Mouse (Mus musculus) liver, embryonic 13.5 days (tissue): ENCODE results near the gene Gpt2. TPM values are rescaled to one million over a fixed set of nuclear protein-coding genes. Genes with fewer than 3 reads are reported as not detected.
A peak's percentile ranks its signal among the peaks of the same experiment; 100 is the strongest.

Source experiments
- ATAC-seq: fragments of 200-750 bp; cut with Nextera tagmentation; 2 replicates; pipeline ENCODE4 v1.8.0; 2017; ENCODE audit warnings: low read depth, mild to moderate bottlenecking, moderate number of reproducible peaks, moderate library complexity
- DNase-seq: peaks from one replicate; pipeline ENCODE4 v3.0.0; 2022
- H3K27ac ChIP-seq: fragments of 300-500 bp; sonication (generic); 2 replicates; pipeline ENCODE4 v1.5.1; 2015; ENCODE audit warnings: moderate library complexity, mild to moderate bottlenecking, inconsistent platforms
- H3K27me3 ChIP-seq: fragments of 300-500 bp; sonication (generic); 2 replicates; pipeline ENCODE4 v1.6.1; 2015; ENCODE audit warnings: mild to moderate bottlenecking, inconsistent platforms
- H3K36me3 ChIP-seq: fragments of 300-500 bp; sonication (generic); 2 replicates; pipeline ENCODE4 v1.6.1; 2015; ENCODE audit warnings: mild to moderate bottlenecking, inconsistent platforms
- H3K4me1 ChIP-seq: fragments of 300-500 bp; sonication (generic); replicated peaks from 2 replicates; pipeline ENCODE4 v1.6.1; 2015; ENCODE audit warnings: inconsistent platforms
- H3K4me2 ChIP-seq: fragments of 300-500 bp; sonication (generic); 2 replicates; pipeline ENCODE4 v1.6.1; 2015; ENCODE audit warnings: inconsistent platforms, mild to moderate bottlenecking, moderate library complexity
- H3K4me3 ChIP-seq: fragments of 300-500 bp; sonication (generic); replicated peaks from 2 replicates; pipeline ENCODE4 v1.5.1; 2015; ENCODE audit warnings: mild to moderate bottlenecking, inconsistent platforms
- H3K9ac ChIP-seq: fragments of 300-500 bp; sonication (generic); 2 replicates; pipeline ENCODE4 v1.6.1; 2015; ENCODE audit warnings: mild to moderate bottlenecking, inconsistent platforms
- H3K9me3 ChIP-seq: fragments of 300-500 bp; sonication (generic); replicated peaks from 2 replicates; pipeline ENCODE4 v1.6.1; 2016; ENCODE audit warnings: inconsistent platforms
- WGBS: fragments of 180-500 bp; shearing (Covaris S2); methylation state at CpG from one replicate; pipeline ENCODE4 v1.1.7; 2015; ENCODE audit not compliant: insufficient replicate concordance; 5-methylcytosine and 5-hydroxymethylcytosine counted together
- polyA plus RNA-seq: library from polyadenylated mRNA; unstranded; fragments of >200 nt; fragmentation: Nextera tagmentation; extraction: Ambion mirVana; gene quantifications from 2 replicates; pipeline ENCODE4 v1.2.1, GENCODE M21; 2015

Gpt2 gene
- polyA plus RNA-seq, 1 experiment from 2014 or later: 13.5 TPM

- ATAC-seq: no peak
- H3K4me2 ChIP-seq: no peak overlapping the region
- H3K4me3 ChIP-seq: no peak overlapping the region
- no peak overlapping the region for H3K27ac ChIP-seq
- no peak overlapping the region for H3K9ac ChIP-seq
- peaks cover 13% of the 10 kb centered on the region for H3K4me1 ChIP-seq
- no peak for DNase-seq
- H3K27me3 ChIP-seq: no peaks in the 10 kb centered on the region
- peaks cover 11% of the 10 kb centered on the region for H3K36me3 ChIP-seq
- H3K9me3 ChIP-seq: no peaks in the 10 kb centered on the region
- WGBS: 68% methylated on average over 6 of the region's 6 CpGs
These were observed 12.3 kb downstream of the Gpt2 start for GRCm38 (mm10) chr8:85504704-85505103.

DNA sequence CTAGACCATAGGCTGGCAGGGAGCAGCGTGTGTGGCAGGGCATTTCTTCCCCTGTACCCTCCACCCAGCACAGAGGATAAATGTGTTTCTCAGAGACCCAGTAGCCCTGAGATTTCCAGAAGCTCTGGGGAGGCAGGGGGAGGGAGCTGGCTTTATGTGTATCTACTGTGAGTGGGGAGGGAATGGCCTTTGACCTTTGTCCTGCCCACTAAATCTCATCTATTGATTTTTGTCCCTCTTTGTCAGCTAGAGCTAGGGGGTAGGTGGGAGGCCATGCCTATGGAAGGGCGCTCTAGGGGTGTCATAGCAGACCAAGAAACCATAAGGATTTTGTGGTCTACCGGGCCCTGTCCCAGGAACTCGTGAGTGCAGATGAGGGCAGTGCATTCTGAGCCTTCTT, 14.2 kb downstream of the Gpt2 start:
- Histone ChIP-seq H3K27ac (peak overlapping the region; percentile 65), H3K27me3 (no peaks in the 10 kb centered on the region)

GRCm38 (mm10) chr8:85508661-85509060, 16.3 kb downstream of the Gpt2 start:
- ATAC-seq: no peak
- Histone ChIP-seq H3K36me3 (peaks cover 22% of the 10 kb centered on the region), H3K27ac (no peak overlapping the region), H3K27me3 (no peaks in the 10 kb centered on the region), H3K4me2 (no peak overlapping the region), H3K4me1 (peaks cover 11% of the 10 kb centered on the region), H3K4me3 (no peak overlapping the region), H3K9me3 (no peaks in the 10 kb centered on the region), H3K9ac (no peak overlapping the region)
- 54% methylated on average over 4 of the region's 4 CpGs for WGBS
- DNase-seq: no peak

More for the DNA sequence above, 14.2 kb downstream of the Gpt2 start:
- Histone ChIP-seq H3K4me2 (no peak overlapping the region), H3K9ac (no peak overlapping the region), H3K4me3 (no peak overlapping the region), H3K36me3 (peaks cover 18% of the 10 kb centered on the region), H3K9me3 (no peaks in the 10 kb centered on the region), H3K4me1 (peaks cover 11% of the 10 kb centered on the region)
- ATAC-seq (peak; percentile 47), DNase-seq (no peak)
- WGBS: 59% methylated on average over 4 of the region's 4 CpGs

DNA sequence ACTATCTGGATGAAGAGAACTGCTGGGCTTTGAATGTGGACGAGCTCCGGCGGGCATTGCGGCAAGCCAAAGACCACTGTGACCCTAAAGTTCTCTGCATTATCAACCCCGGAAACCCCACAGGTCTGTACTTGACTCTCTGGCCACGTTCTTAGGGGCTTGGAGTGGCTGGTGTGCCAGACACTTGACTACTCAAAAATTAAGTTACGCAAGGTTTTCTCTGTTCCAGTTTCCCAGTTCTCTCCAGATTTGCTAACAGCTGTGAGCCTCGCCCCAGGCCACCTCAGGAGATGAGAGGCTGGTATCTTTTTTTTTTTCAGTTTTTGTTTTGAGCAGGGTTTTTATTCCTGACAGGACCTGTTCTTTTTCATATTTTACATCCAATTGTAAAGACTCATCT, 19.9 kb downstream of the Gpt2 start:
- no peak for ATAC-seq
- no peaks in the 10 kb centered on the region for H3K27me3 ChIP-seq

DNA sequence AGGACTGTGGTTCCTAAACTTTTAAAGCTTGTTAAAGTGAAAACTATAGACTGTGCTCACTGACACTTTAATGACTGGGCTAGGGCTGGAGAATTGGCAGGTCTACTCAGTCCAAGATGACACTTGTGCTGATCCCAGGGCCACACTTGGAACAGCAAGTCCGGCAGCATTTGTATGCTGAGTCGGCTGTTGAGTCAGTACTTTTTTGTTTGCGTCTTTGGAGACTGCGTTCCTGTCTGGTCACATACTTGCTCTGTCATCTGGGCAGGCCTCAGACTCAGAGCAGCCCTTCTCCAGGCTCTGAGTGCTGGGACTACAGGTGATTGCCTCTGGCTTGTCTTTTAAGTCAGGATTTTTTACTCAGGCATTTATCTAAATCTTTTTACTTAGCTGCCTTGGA, 20.9 kb downstream of the Gpt2 start:
- Histone ChIP-seq H3K27me3 (no peaks in the 10 kb centered on the region), H3K9ac (no peak overlapping the region), H3K4me3 (no peak overlapping the region), H3K4me1 (no peaks in the 10 kb centered on the region), H3K27ac (no peak overlapping the region), H3K9me3 (no peaks in the 10 kb centered on the region), H3K36me3 (peaks cover 26% of the 10 kb centered on the region), H3K4me2 (no peak overlapping the region)
- WGBS: 71% methylated on average over 4 of the region's 4 CpGs
- ATAC-seq: no peak
- DNase-seq: no peak

More for the DNA sequence above, 19.9 kb downstream of the Gpt2 start:
- Histone ChIP-seq H3K4me3 (no peak overlapping the region), H3K4me2 (no peak overlapping the region), H3K9ac (no peak overlapping the region), H3K4me1 (no peaks in the 10 kb centered on the region), H3K9me3 (no peaks in the 10 kb centered on the region), H3K27ac (no peak overlapping the region), H3K36me3 (peaks cover 25% of the 10 kb centered on the region)
- no peak for DNase-seq
- WGBS: 81% methylated on average over 8 of the region's 8 CpGs

- Histone ChIP-seq H3K27ac (no peak overlapping the region), H3K9me3 (no peaks in the 10 kb centered on the region), H3K4me1 (no peaks in the 10 kb centered on the region), H3K4me2 (no peak overlapping the region), H3K27me3 (no peaks in the 10 kb centered on the region), H3K36me3 (peaks cover 16% of the 10 kb centered on the region; the same call in 1 of the 2 replicates), H3K9ac (no peak overlapping the region), H3K4me3 (no peak overlapping the region)
- ATAC-seq (no peak), DNase-seq (no peak)
- WGBS: 49% methylated on average over 7 of the region's 7 CpGs
These were observed 23.0 kb downstream of the Gpt2 start for GRCm38 (mm10) chr8:85515391-85515790.

DNA sequence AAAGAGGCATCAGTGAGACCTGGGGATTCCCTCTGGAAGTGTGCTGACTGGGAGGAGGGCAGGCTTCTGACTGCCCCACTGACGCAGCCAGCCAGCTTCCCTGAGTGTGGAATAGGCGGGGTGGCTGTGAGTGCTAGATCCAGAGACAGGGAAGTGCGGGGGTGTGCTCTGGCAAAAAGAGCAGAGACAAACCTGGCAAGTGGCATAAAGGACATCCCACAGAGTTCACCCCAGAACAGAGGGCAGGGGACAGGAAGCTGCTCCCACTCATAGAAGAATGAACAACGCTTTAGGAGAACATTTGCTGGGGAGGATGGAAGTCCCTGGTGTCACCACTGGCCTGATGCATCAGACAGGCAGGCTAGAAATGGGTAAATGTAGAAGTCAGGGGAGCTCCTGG, 25.0 kb downstream of the Gpt2 start:
- H3K9me3 ChIP-seq: no peaks in the 10 kb centered on the region
- DNase-seq (no peak), ATAC-seq (no peak)
- H3K27ac ChIP-seq: no peak overlapping the region
- 67% methylated on average over 4 of the region's 4 CpGs for WGBS
- peaks cover 16% of the 10 kb centered on the region; the same call in 1 of the 2 replicates for H3K36me3 ChIP-seq
- H3K9ac ChIP-seq: no peak overlapping the region
- no peaks in the 10 kb centered on the region for H3K27me3 ChIP-seq
- H3K4me1 ChIP-seq: no peaks in the 10 kb centered on the region
- no peak overlapping the region for H3K4me3 ChIP-seq
- no peak overlapping the region for H3K4me2 ChIP-seq

DNA sequence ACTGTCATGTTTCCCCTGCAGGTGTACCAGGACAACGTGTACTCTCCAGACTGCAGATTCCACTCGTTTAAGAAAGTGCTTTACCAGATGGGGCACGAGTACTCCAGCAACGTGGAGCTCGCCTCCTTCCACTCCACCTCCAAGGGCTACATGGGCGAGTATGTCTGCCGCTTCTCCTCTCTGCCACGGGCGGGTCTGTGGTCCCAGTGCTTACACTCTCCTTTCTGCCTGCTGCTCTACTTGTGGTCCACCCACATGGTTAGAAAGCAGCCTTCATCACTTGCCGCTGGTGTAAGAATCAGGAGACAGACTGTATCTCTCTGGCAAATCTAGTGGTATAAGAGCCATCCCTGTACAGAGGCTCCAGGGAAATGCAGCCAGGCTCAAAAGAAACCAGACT, 25.6 kb downstream of the Gpt2 start:
- Histone ChIP-seq H3K36me3 (peaks cover 17% of the 10 kb centered on the region), H3K9ac (no peak overlapping the region), H3K4me1 (no peaks in the 10 kb centered on the region), H3K4me3 (no peak overlapping the region), H3K9me3 (no peaks in the 10 kb centered on the region), H3K4me2 (no peak overlapping the region), H3K27ac (no peak overlapping the region), H3K27me3 (no peaks in the 10 kb centered on the region)
- DNase-seq: no peak
- WGBS: 77% methylated on average over 10 of the region's 10 CpGs
- ATAC-seq: no peak

DNA sequence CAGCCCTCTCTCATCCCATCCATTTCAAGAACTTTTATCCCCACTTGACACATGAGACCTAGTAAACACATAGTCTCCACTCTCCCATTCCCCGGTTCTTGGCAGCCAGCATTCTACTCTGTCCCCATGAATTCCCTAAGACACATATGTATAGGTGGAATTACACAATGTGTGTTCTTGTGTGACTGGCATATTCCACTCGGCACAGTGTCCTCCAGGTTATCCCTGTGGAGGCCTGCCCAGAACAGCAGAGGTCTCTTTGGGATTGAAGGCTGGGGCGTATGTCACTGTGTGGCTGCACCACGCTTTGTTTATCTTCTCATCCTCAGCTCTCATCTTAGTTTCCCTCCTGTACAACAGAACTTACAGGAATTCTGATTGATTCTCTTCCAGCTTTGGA, 28.2 kb downstream of the Gpt2 start:
- WGBS: 81% methylated on average over 4 of the region's 4 CpGs
- H3K4me2 ChIP-seq: no peak overlapping the region
- H3K27me3 ChIP-seq: no peaks in the 10 kb centered on the region
- no peak overlapping the region for H3K9ac ChIP-seq
- no peaks in the 10 kb centered on the region for H3K4me1 ChIP-seq
- no peak overlapping the region for H3K27ac ChIP-seq
- DNase-seq: no peak
- H3K9me3 ChIP-seq: no peaks in the 10 kb centered on the region
- no peak overlapping the region for H3K4me3 ChIP-seq
- H3K36me3 ChIP-seq: peaks cover 24% of the 10 kb centered on the region
- ATAC-seq: no peak

DNA sequence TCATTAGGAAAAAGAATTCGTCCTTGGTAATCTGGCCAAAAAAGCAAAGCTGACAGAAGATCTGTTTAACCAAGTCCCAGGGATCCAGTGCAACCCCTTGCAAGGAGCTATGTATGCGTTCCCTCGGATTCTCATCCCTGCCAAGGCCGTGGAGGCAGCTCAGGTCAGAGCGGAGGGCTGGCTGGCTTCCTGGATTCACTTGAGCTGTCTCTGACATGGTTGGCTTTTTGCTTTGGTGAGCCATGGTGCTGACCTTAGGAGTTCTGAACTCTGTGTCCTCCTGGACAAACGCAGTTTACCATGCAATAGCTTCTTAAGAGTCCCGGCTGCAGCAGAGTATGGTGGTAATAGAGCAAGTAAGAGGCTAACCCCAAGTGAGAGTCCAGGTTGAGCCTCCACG, 29.0 kb downstream of the Gpt2 start:
- ATAC-seq (no peak), DNase-seq (no peak)
- H3K4me3 ChIP-seq: no peak overlapping the region
- 74% methylated on average over 8 of the region's 8 CpGs for WGBS
- H3K4me2 ChIP-seq: no peak overlapping the region
- H3K4me1 ChIP-seq: no peaks in the 10 kb centered on the region
- peaks cover 23% of the 10 kb centered on the region for H3K36me3 ChIP-seq
- H3K27me3 ChIP-seq: no peaks in the 10 kb centered on the region
- no peaks in the 10 kb centered on the region for H3K9me3 ChIP-seq
- H3K9ac ChIP-seq: no peak overlapping the region
- H3K27ac ChIP-seq: no peak overlapping the region

- no peaks in the 10 kb centered on the region for H3K9me3 ChIP-seq
- peaks cover 21% of the 10 kb centered on the region for H3K36me3 ChIP-seq
- no peak overlapping the region for H3K4me2 ChIP-seq
- no peaks in the 10 kb centered on the region for H3K4me1 ChIP-seq
- ATAC-seq (no peak), DNase-seq (no peak)
- no peak overlapping the region for H3K27ac ChIP-seq
- no peak overlapping the region for H3K9ac ChIP-seq
- H3K4me3 ChIP-seq: no peak overlapping the region
- WGBS: 83% methylated on average over 7 of the region's 7 CpGs
- no peaks in the 10 kb centered on the region for H3K27me3 ChIP-seq
These were observed 31.7 kb downstream of the Gpt2 start for GRCm38 (mm10) chr8:85524086-85524485.

- ATAC-seq: no peak
- H3K4me2 ChIP-seq: no peak overlapping the region
- peak; percentile 17 for DNase-seq
- no peak overlapping the region for H3K27ac ChIP-seq
- peaks cover 18% of the 10 kb centered on the region for H3K36me3 ChIP-seq
- H3K4me3 ChIP-seq: no peak overlapping the region
- H3K27me3 ChIP-seq: no peaks in the 10 kb centered on the region
- H3K9ac ChIP-seq: no peak overlapping the region
- no peaks in the 10 kb centered on the region for H3K9me3 ChIP-seq
- no peaks in the 10 kb centered on the region for H3K4me1 ChIP-seq
- 21% methylated on average over 6 of the region's 6 CpGs for WGBS
These were observed 33.7 kb downstream of the Gpt2 start for GRCm38 (mm10) chr8:85526105-85526504.
